Mouse (Mus musculus) cerebellum, adult 2 months (tissue): Measurements from ENCODE around the gene Gm27027.

ENCODE experiments used
- CTCF ChIP-seq: fragments of 200-500 bp; IDR thresholded peaks from 2 replicates; pipeline ENCODE4 v1.5.1; 2011; ENCODE audit warnings: low read depth, mild to moderate bottlenecking, control low read depth, low read length, moderate library complexity, borderline replicate concordance; ENCODE audit not compliant: insufficient read depth
- POLR2A ChIP-seq: fragments of 200-500 bp; IDR thresholded peaks from 2 replicates; pipeline ENCODE4 v1.6.1; 2011; ENCODE audit warnings: low read length, control low read depth, borderline replicate concordance; ENCODE audit not compliant: insufficient read depth

DNA sequence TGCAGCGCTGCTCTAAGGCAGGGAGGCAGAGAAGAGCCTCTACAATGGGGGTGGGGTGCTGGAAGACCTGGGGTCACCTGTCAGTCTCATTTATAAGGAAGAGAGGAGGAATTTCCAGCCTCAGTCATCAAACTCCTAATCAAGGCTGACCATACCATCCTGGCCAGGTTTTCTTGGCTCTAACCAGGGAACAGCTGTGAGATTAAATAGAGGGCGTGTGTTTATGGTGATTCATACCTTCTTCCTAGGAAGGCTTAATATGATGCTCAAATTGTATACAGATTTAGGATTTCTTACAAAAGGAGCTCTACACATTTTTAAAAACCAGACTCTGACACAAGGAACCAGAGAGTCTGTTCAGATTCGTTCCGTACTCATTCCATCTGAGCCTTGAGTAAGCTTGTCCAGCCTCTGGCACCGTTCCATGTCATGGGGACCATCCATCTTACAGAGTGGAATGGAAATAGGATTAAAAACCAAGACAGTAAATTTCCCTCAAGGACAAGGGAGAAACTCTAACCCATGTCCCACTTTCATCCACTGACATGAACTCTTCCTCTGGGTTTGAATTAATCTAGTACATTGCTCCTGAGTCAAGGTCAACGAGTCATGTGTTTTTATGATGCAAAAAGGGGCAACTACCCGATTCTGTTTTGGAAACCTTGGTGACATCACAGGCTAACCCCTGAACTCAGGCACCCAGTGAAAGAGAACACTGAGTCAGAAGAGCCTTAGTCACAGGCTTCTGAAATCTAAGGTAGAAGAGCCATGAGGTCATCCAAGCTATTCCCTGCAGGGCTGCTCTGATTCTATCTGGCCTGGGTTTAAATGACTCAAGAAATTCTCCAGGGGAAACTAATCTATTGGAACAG lies 16.7 kb downstream of the Gm27027 start:
- TF ChIP-seq POLR2A = no peak
- no peak for TF ChIP-seq CTCF
